Mouse (Mus musculus) ES-E14 (cell line): ENCODE measurements around the gene St3gal3. TPM values are rescaled to one million over a fixed set of nuclear protein-coding genes. Genes with fewer than 3 reads are reported as not detected.

Experiments used
- DNase-seq: peaks from one replicate; pipeline ENCODE4 v3.0.0-alpha.2; 2013; ENCODE audit warnings: low read depth, low spot score
- H3K27ac ChIP-seq: 2 replicates; pipeline ENCODE4 v1.5.1; 2012; ENCODE audit warnings: low read depth, mild to moderate bottlenecking, low read length, moderate library complexity, mixed read lengths; ENCODE audit not compliant: poor library complexity, insufficient read depth, severe bottlenecking
- H3K36me3 ChIP-seq: 2 replicates; pipeline ENCODE4 v1.6.1; 2012; ENCODE audit warnings: mild to moderate bottlenecking, low read length, moderate library complexity, mixed read lengths; ENCODE audit not compliant: control insufficient read depth, poor library complexity, insufficient read depth, severe bottlenecking
- H3K4me1 ChIP-seq, 2 experiments: fragments of 150-350 bp in 1 of 2; sonication (generic) in 1 of 2; 2 replicates each; pipeline ENCODE4 v1.6.1; 2012; ENCODE audit warnings: low read length in 2 of 2, mild to moderate bottlenecking in 1 of 2, mixed read lengths in 1 of 2; ENCODE audit not compliant: control insufficient read depth in 2 of 2, insufficient read depth in 2 of 2, poor library complexity in 1 of 2
- H3K4me3 ChIP-seq, 2 experiments: fragments of 150-350 bp in 1 of 2; sonication (generic) in 1 of 2; 2 replicates each; pipeline ENCODE4 v1.5.1; 2012; ENCODE audit warnings: low read length in 2 of 2, low read depth in 1 of 2, mild to moderate bottlenecking in 1 of 2, mixed read lengths in 1 of 2; ENCODE audit not compliant: insufficient read depth in 1 of 2, poor library complexity in 1 of 2, severe bottlenecking in 1 of 2
- H3K9ac ChIP-seq: 2 replicates; pipeline ENCODE4 v1.6.1; 2012; ENCODE audit warnings: low read depth, mild to moderate bottlenecking, low read length, mixed read lengths; ENCODE audit not compliant: poor library complexity, insufficient read depth, severe bottlenecking
- H3K9me3 ChIP-seq: fragments of 150-350 bp; sonication (generic); 2 replicates; pipeline ENCODE4 v1.6.1; 2012; ENCODE audit warnings: low read depth, mild to moderate bottlenecking, low read length; ENCODE audit not compliant: control insufficient read depth, insufficient read depth
- CHD2 ChIP-seq: IDR thresholded peaks from 2 replicates; pipeline ENCODE4 v1.6.1; 2014; ENCODE audit warnings: mild to moderate bottlenecking, low read depth, low read length, inconsistent platforms
- HCFC1 ChIP-seq: IDR thresholded peaks from 2 replicates; pipeline ENCODE4 v1.6.1; 2012; ENCODE audit warnings: low read length, inconsistent platforms, borderline replicate concordance; ENCODE audit not compliant: insufficient read depth
- MAFK ChIP-seq: IDR thresholded peaks from 2 replicates; pipeline ENCODE4 v1.6.1; 2014; ENCODE audit warnings: mild to moderate bottlenecking, low read depth, low read length, inconsistent platforms; ENCODE audit not compliant: insufficient read depth
- ZC3H11A ChIP-seq: IDR thresholded peaks from 2 replicates; pipeline ENCODE4 v1.6.1; 2012; ENCODE audit warnings: low read depth, mild to moderate bottlenecking, inconsistent platforms, low read length, borderline replicate concordance
- ZNF384 ChIP-seq: IDR thresholded peaks from 2 replicates; pipeline ENCODE4 v1.6.1; 2012; ENCODE audit warnings: low read depth, low read length, inconsistent platforms
- in situ Hi-C, 2 experiments: fragments of 600-800 bp; cut with MboI; formaldehyde crosslinking; loops; one replicate each; pipeline ENCODE4 v1.15.1; 2025; ENCODE audit warnings: low sequenced_read_pairs in 2 of 2, inconsistent platforms in 1 of 2; ENCODE audit not compliant: unreplicated experiment in 2 of 2
- total RNA-seq: library from RNA; depleted of rRNA; stranded (reverse); fragments of 300-350 nt; gene quantifications from 2 replicates; pipeline ENCODE4 v1.2.3, GENCODE M21; 2012

St3gal3 gene
- total RNA-seq, 1 experiment, result 10.9 TPM

DNA sequence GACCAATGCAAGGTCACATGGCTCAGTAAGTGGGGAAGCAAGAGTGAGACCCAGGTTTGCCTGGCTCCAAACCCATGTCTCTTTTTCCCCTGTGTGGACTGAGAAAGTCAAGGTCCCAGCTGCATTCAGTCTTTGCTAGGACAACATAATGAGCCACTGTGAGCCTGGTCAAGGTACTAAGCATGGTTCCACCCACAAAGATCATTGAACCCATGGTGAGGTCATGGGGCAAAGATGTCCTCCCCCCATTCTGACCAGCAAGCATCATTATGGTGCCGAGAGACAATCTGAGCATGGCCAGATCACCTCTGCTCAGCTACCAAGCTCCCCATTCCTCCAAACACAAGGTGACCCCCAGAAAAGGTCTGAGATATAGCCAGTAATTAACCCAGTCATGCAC is 139.3 kb downstream of the St3gal3 start:
- no peak overlapping the region for H3K9ac ChIP-seq
- peaks cover 0 to 14% of the 10 kb centered on the region in 2 experiments; a peak in 2 of 4 replicates for H3K4me1 ChIP-seq
- no peaks in the 10 kb centered on the region for H3K9me3 ChIP-seq
- TF ChIP-seq HCFC1, result no peak
- TF ChIP-seq ZNF384, result no peak
- no peak for TF ChIP-seq CHD2
- no peak for TF ChIP-seq ZC3H11A
- no peak for TF ChIP-seq MAFK
- H3K36me3 ChIP-seq, result no peaks in the 10 kb centered on the region; the same call in 1 of the 2 replicates
- in situ Hi-C loops, result no loop called here
- no peak overlapping the region for H3K4me3 ChIP-seq
- no peak overlapping the region for H3K27ac ChIP-seq
- DNase-seq, result no peak

DNA sequence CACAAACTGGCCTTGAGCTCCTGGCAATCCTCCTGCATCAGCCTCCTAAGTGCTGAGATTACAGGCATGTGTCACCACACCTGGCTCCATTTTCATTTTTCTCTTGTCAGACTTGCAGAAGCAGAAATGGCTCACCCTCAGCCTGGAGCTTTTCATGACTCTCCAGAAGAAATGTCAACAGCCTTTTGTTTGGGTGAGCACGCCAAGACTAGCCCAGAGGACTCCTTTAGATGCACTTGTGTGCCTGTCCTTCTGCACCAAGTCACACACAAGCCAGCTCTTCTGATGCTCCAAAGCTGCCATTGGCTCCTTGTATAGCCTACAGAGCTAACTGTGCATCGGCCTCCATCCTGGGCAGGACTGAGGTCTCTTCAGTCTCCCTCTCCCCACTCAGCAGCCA is 141.3 kb downstream of the St3gal3 start:
- H3K9ac ChIP-seq, result no peak overlapping the region
- no peak for DNase-seq
- in situ Hi-C loops, result no loop called here
- no peaks in the 10 kb centered on the region for H3K9me3 ChIP-seq
- no peaks in the 10 kb centered on the region; the same call in 1 of the 2 replicates for H3K36me3 ChIP-seq
- TF ChIP-seq CHD2, result no peak
- TF ChIP-seq HCFC1, result no peak
- no peak for TF ChIP-seq ZC3H11A
- no peak for TF ChIP-seq ZNF384
- no peak for TF ChIP-seq MAFK
- H3K4me1 ChIP-seq, result peaks cover 0 to 14% of the 10 kb centered on the region in 2 experiments; a peak in 2 of 4 replicates
- no peak overlapping the region for H3K4me3 ChIP-seq
- no peak overlapping the region for H3K27ac ChIP-seq

DNA sequence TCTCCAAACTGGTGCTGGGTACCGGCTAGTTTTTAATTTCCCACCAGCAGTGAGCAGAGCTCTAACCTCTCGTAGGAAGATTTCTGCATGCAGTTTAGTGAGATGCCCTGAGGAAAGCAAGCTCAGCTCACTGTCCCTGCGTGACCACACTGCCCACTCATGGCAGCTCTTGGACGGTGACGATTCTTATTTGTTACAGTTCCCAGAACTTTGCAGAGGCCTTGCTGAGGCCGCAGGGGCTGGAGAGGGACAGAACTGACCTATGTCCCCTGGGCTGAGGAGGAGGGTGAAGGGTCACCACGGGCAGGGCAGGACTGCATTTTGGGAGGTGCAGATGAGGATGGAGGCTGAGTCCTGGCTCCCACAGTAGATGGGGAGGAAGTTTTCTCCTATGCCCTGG is 141.8 kb downstream of the St3gal3 start:
- Histone ChIP-seq H3K36me3 (no peaks in the 10 kb centered on the region; the same call in 1 of the 2 replicates), H3K9me3 (no peaks in the 10 kb centered on the region), H3K4me1 (peaks cover 0 to 12% of the 10 kb centered on the region in 2 experiments; a peak in 2 of 4 replicates), H3K9ac (no peak overlapping the region), H3K27ac (no peak overlapping the region), H3K4me3 (no peak overlapping the region)
- in situ Hi-C loops, result no loop called here
- no peak for TF ChIP-seq MAFK
- no peak for DNase-seq

DNA sequence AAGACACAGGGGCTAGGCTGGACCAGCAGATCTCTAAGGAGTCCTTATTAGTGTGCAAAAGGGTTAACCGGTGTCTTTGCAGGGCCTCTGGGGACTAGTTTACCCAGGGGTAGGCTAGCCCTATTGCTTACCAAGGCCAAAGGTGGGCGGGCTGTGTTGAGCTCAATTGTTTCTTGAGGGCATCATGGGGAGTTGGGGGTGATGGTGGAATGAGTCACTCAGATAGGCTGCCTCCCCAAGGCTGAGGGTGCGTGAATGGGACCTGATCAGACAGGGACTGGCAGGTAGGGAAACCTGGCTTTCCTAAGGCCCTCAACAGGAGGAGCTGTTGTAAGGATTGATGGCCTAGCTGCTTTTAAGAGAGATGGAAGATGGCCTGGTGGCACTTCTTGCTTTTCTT is 142.7 kb downstream of the St3gal3 start:
- TF ChIP-seq MAFK, result no peak
- no peak for TF ChIP-seq HCFC1
- no peak for TF ChIP-seq ZNF384
- no peak for TF ChIP-seq CHD2
- no peak for TF ChIP-seq ZC3H11A
- Histone ChIP-seq H3K9me3 (no peaks in the 10 kb centered on the region), H3K9ac (no peak overlapping the region), H3K36me3 (no peaks in the 10 kb centered on the region; the same call in 1 of the 2 replicates), H3K4me1 (peaks cover 0 to 6% of the 10 kb centered on the region in 2 experiments; a peak in 1 of 4 replicates), H3K4me3 (no peak overlapping the region), H3K27ac (no peak overlapping the region)
- DNase-seq, result no peak
- in situ Hi-C loops, result no loop called here

DNA sequence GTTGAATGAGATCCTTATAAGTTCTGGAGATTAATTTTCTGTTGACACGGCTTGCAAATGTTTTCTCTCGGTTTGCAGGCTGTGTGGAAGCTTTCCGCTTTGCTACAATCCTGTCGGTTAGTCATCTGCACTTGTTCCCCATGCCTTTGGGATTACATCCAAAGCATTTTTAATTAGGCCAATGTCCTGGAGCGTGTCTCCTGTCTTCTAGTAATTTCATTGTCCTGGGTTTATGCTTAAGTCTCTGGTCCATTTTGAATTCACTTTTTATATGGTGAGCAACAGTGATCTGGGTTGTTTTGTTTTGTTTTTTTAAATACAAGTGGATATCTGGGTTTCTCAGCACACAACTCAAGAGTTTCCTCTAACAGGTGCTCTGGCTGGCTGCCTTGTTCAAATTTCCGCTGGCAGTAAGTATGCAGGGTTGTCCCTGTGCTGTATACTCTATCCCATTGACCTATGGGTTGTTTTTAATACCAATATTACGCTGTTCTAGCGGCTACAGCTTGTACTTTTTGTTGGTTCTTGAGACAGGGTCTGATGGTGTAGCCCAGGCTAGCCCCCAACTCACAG is 143.6 kb downstream of the St3gal3 start:
- Histone ChIP-seq H3K9me3 (no peaks in the 10 kb centered on the region), H3K9ac (no peak overlapping the region), H3K36me3 (no peaks in the 10 kb centered on the region; the same call in 1 of the 2 replicates), H3K4me1 (peaks cover 0 to 6% of the 10 kb centered on the region in 2 experiments; a peak in 1 of 4 replicates), H3K4me3 (no peak overlapping the region), H3K27ac (no peak overlapping the region)
- in situ Hi-C loops, result no loop called here
- no peak for DNase-seq
- TF ChIP-seq ZNF384, result no peak
- no peak for TF ChIP-seq ZC3H11A
- TF ChIP-seq HCFC1, result no peak
- TF ChIP-seq CHD2, result no peak
- no peak for TF ChIP-seq MAFK
